Mouse (Mus musculus) left cerebral cortex, adult 2 months (tissue): ENCODE results near the gene Arl3. TPM values are rescaled to one million over a fixed set of nuclear protein-coding genes. Genes with fewer than 3 reads are reported as not detected.

Source experiments
- DNase-seq, 2 experiments: peaks; one replicate each; pipeline ENCODE4 v3.0.0; 2021 to 2022; ENCODE audit warnings: low spot score in 2 of 2, mixed read lengths in 1 of 2; ENCODE audit errors: extremely low spot score in 1 of 2
- H3K27ac ChIP-seq: fragments of 200-600 bp; 2 replicates; pipeline ENCODE4 v1.8.1; 2022
- H3K4me3 ChIP-seq: fragments of 200-600 bp; 2 replicates; pipeline ENCODE4 v1.8.1; 2022
- CTCF ChIP-seq: fragments of 200-600 bp; IDR thresholded peaks from 2 replicates; pipeline ENCODE4 v1.8.1; 2022; ENCODE audit warnings: antibody characterized with exemption, mild to moderate bottlenecking, moderate library complexity
- intact Hi-C: fragments of 180-260 bp; cut with DNase I; formaldehyde crosslinking; loops from one replicate; pipeline ENCODE4 v1.15.1; 2025
- total RNA-seq, 2 experiments: library from RNA; stranded (reverse); gene quantifications; 2 replicates each; pipeline ENCODE4 v1.2.3; 2021

Arl3 gene
- total RNA-seq, 2 experiments from 2014 or later = 120 to 129 TPM

- Histone ChIP-seq H3K4me3 (no peak overlapping the region), H3K27ac (no peak overlapping the region)
- TF ChIP-seq CTCF = no peak
- no peak for DNase-seq
- intact Hi-C loops = no loop called here
Measured at GRCm38 (mm10) chr19:46509202-46509601, 63.8 kb downstream of the Arl3 start.

DNA sequence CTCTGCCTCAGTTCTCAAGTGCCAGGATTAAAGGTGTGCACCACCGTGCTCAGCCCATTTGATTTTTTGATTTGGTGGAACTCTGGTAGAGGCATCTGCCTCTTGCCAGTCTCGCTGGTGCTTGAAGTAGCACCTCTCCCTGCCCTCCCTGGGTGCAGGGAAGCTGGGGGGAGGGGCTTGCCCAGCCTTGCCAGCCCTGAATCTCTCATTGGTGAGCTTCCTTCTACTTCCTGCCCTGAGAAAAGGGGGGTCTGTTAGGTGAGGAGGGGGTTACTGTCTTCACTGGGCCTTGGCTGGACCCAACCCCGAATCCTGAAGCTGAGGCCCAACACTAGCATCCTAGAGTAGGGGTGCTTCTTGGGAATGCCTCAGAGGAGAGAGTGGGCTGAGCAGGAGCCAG lies 64.3 kb downstream of the Arl3 start:
- no peak for TF ChIP-seq CTCF
- no peak overlapping the region; the same call in 1 of the 2 replicates for H3K27ac ChIP-seq
- intact Hi-C loops = no loop called here

GRCm38 (mm10) chr19:46507806-46508205 lies 65.2 kb downstream of the Arl3 start:
- H3K27ac ChIP-seq = peak overlapping the region; percentile 62
- no peak for TF ChIP-seq CTCF
- intact Hi-C loops = no loop called here
- DNase-seq = no peak
- H3K4me3 ChIP-seq = no peak overlapping the region

More for the DNA sequence above, 64.3 kb downstream of the Arl3 start:
- DNase-seq = no peak
- H3K4me3 ChIP-seq = no peak overlapping the region

GRCm38 (mm10) chr19:46507181-46507581 lies 65.8 kb downstream of the Arl3 start:
- Histone ChIP-seq H3K27ac (peak overlapping the region; percentile 62), H3K4me3 (peak overlapping the region; percentile 1; the same call in 1 of the 2 replicates)
- TF ChIP-seq CTCF = no peak; the same call in 1 of the 2 replicates
- intact Hi-C loops = no loop called here
- no peak for DNase-seq

- peak overlapping the region; percentile 79 for H3K4me3 ChIP-seq
- peak overlapping the region; percentile 62 for H3K27ac ChIP-seq
- TF ChIP-seq CTCF = no peak
- intact Hi-C loops = no loop called here
- DNase-seq = no peak
Measured at GRCm38 (mm10) chr19:46506372-46506717, 66.7 kb downstream of the Arl3 start.

GRCm38 (mm10) chr19:46505646-46506371 lies 67.2 kb downstream of the Arl3 start:
- no peak for TF ChIP-seq CTCF
- H3K27ac ChIP-seq = peak overlapping the region; percentile 36; the same call in 1 of the 2 replicates
- no peak for DNase-seq
- peak overlapping the region; percentile 79 for H3K4me3 ChIP-seq
- intact Hi-C loops = no loop called here

DNA sequence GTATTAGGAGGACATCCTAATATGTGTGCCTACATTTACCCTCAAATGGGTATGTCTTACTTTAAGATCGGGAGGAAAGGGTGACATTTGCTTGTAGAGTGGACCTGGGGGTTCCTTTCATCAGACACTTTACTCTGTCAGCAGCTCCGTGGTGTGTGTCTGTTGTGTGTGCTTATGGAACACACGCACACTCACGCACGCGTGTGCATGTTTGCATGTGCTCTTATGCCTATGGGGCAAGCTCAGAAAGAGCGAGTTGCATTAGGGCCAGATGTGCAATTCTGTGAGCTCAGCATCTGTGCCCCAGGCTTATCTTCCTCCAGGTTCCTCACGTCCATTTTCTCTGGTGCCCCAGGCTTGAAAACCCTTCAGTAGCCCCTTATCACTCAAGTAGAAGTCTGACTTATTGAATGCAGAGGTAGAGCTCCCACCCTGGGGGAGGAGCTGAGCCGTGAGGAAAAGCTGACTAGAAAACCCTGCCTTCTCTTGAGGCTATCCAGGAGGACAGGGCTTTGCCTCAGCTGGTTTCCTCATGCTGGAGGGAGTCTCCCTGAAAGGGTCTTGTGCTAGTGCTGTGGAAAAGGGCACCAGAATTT lies 68.1 kb downstream of the Arl3 start:
- H3K27ac ChIP-seq = peak overlapping the region; percentile 99

DNA sequence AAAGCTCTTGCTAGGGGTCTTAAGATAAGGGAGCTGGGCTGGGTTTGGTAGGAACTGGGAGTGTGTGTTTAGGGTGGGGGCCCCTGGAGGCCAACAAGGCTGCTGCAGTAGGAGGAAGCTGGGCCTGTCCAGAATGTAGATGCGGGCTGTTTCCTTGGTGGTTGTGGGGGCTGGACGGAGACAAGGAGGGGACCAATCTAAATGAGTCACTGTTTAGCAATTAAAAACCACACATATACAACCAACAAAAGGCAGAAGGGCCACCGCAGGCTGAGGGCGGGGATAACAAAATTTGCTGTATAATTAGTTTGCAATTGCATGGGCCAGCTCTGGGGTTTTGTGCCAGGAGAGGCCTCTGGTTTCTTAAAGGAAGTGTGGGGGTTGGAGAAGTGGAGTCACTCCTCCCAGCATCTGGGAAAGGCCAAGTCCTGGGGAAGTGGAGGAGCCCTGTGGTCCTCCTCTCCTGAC lies 68.9 kb downstream of the Arl3 start:
- peak; percentile 33 for TF ChIP-seq CTCF
- Histone ChIP-seq H3K27ac (peak overlapping the region; percentile 99), H3K4me3 (peak overlapping the region; percentile 79)
- DNase-seq = no peak
- intact Hi-C loops = loop anchor here (5.0 kb wide), 1 partner anchor 157 kb away; no protein-coding TSS in a partner anchor

More for the DNA sequence above, 68.1 kb downstream of the Arl3 start:
- intact Hi-C loops = loop anchor here (5.0 kb wide), 1 partner anchor 158 kb away; no protein-coding TSS in a partner anchor
- H3K4me3 ChIP-seq = peak overlapping the region; percentile 79
- no peak for DNase-seq
- TF ChIP-seq CTCF = no peak

- DNase-seq = no peak
- intact Hi-C loops = loop anchor here (2.0 to 5.0 kb wide), 2 partner anchors 69 to 156 kb away; partner anchors contain the start of genes Arl3 and Sfxn2
- peak overlapping the region; percentile 79 for H3K4me3 ChIP-seq
- peak overlapping the region; percentile 99 for H3K27ac ChIP-seq
- TF ChIP-seq CTCF = no peak
Measured at GRCm38 (mm10) chr19:46503351-46504084, 69.5 kb downstream of the Arl3 start.

GRCm38 (mm10) chr19:46502471-46503166 lies 70.4 kb downstream of the Arl3 start:
- intact Hi-C loops = loop anchor here (1.0 to 5.0 kb wide), 3 partner anchors 21 to 155 kb away; partner anchors contain the start of genes Arl3 and Sfxn2
- TF ChIP-seq CTCF = peak; percentile 48
- peak overlapping the region; percentile 79 for H3K4me3 ChIP-seq

DNA sequence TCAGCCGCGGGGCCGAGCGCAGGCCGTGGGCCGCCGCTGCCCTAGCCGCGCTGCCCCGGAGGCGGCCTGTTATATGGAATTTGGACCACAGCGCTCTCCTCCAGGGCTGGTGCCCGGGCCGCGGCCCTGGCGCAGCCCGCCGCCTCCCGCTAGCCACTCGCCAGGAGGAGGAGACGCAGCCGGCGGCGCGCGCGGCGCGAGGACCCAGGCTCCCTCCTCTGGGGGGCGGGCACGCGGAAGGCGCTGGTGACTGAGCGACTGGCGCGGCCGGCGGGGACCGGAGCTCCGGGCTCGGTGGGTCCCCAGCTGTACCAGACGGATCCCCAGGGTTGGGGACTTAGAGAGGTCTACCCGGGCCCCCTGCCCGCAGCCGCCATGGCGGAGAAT lies 70.9 kb downstream of the Arl3 start:
- Histone ChIP-seq H3K4me3 (peak overlapping the region; percentile 79), H3K27ac (peak overlapping the region; percentile 99)
- no peak; the same call in 1 of the 2 replicates for TF ChIP-seq CTCF
- DNase-seq = peak; percentile 80 to 81
- intact Hi-C loops = loop anchor here (1.0 to 5.0 kb wide), 3 partner anchors 21 to 155 kb away; partner anchors contain the start of genes Arl3 and Sfxn2

More at GRCm38 (mm10) chr19:46502471-46503166, 70.4 kb downstream of the Arl3 start:
- peak overlapping the region; percentile 99 for H3K27ac ChIP-seq
- DNase-seq = peak; percentile 78 to 79
